Comparison of ENCODE assay signal across 16 mouse cellular contexts in genomic region chr1:105982496-105983364, GRCm38 (mm10). TPM values are rescaled to one million over a fixed set of nuclear protein-coding genes. Genes with fewer than 3 reads are reported as not detected.
DNase-seq lines count a peak whose midpoint lies in the region; ATAC-seq lines count a peak whose summit lies in the region.
"Had no signal": no experiment of that assay in that cellular context is flagged by ENCODE, and none has a peak within 500 bp of the region (broad histone marks: within the 10 kb centered on the region; RNA-seq: fewer than 3 reads in every experiment).

No protein-coding gene starts in this region.

- peak; percentile 32 for DNase-seq in intestine, embryonic 14.5 days (ENCODE audit: low spot score)
- DNase-seq in 416B (ENCODE audit: low read depth): peak; percentile 88
- DNase-seq in adrenal gland, postnatal 10 days: peak; percentile 76
- DNase-seq in heart, postnatal 10 days: peak; percentile 62 to 65
- no peak for DNase-seq in cerebellum, postnatal 36 days
- DNase-seq in left cerebral cortex, postnatal 4 days: no peak
- DNase-seq in liver: no peak
- DNase-seq: liver, embryonic 13.5 days; midbrain, embryonic 14.5 days; right cerebral cortex, postnatal 25 days had no signal

- ATAC-seq in intestine, embryonic 14.5 days (replicated peaks; ENCODE audit: low FRiP score, low TSS enrichment, low read depth): no peak
- ATAC-seq in intestine, embryonic 16.5 days: no peak
- ATAC-seq: forebrain, embryonic 14.5 days had no signal

- 63% methylated on average over 6 of the region's 6 CpGs for WGBS in intestine, embryonic 14.5 days
- WGBS in intestine, embryonic 16.5 days: 67% methylated on average over 6 of the region's 6 CpGs

- H3K9ac ChIP-seq in intestine, embryonic 14.5 days (ENCODE audit: low read length): no peak overlapping the region
- H3K9ac ChIP-seq in intestine, embryonic 16.5 days (ENCODE audit: low read depth, low read length): no peak overlapping the region
- H3K9ac ChIP-seq: embryonic facial prominence, embryonic 12.5 days; liver, embryonic 13.5 days; neural tube, embryonic 15.5 days; stomach, embryonic 15.5 days had no signal

- no peaks in the 10 kb centered on the region for H3K27me3 ChIP-seq in intestine, embryonic 14.5 days (replicated peaks; ENCODE audit: control insufficient read depth, insufficient read depth, low read length)
- no peaks in the 10 kb centered on the region for H3K27me3 ChIP-seq in intestine, embryonic 16.5 days (replicated peaks; ENCODE audit: control insufficient read depth, insufficient read depth, low read length)
- H3K27me3 ChIP-seq: embryonic facial prominence, embryonic 12.5 days; liver, embryonic 13.5 days; neural tube, embryonic 15.5 days; stomach, embryonic 15.5 days had no signal

- no peak overlapping the region for H3K4me2 ChIP-seq in intestine, embryonic 14.5 days (ENCODE audit: low read length)
- H3K4me2 ChIP-seq in intestine, embryonic 16.5 days (ENCODE audit: low read depth, low read length): no peak overlapping the region
- H3K4me2 ChIP-seq: embryonic facial prominence, embryonic 12.5 days; liver, embryonic 13.5 days; neural tube, embryonic 15.5 days; stomach, embryonic 15.5 days had no signal

- no peak overlapping the region for H3K27ac ChIP-seq in intestine, embryonic 14.5 days (ENCODE audit: low read depth)
- no peak overlapping the region for H3K27ac ChIP-seq in intestine, embryonic 16.5 days (ENCODE audit: low read length)
- H3K27ac ChIP-seq: embryonic facial prominence, embryonic 12.5 days; kidney, postnatal 0 days; liver, embryonic 13.5 days; neural tube, embryonic 15.5 days; stomach, embryonic 15.5 days had no signal

- no peaks in the 10 kb centered on the region for H3K9me3 ChIP-seq in intestine, embryonic 14.5 days (ENCODE audit: control insufficient read depth, low read length)
- H3K9me3 ChIP-seq in intestine, embryonic 16.5 days (ENCODE audit: control insufficient read depth, low read length): no peaks in the 10 kb centered on the region
- H3K9me3 ChIP-seq: embryonic facial prominence, embryonic 12.5 days; liver, embryonic 13.5 days; neural tube, embryonic 15.5 days; stomach, embryonic 15.5 days had no signal

- intact Hi-C loops in heart, postnatal 10 days (cut with DNase I): no loop called here
- intact Hi-C loops in left cerebral cortex, postnatal 4 days (cut with DNase I): no loop called here

- no peaks in the 10 kb centered on the region for H3K4me1 ChIP-seq in intestine, embryonic 14.5 days (replicated peaks; ENCODE audit: control insufficient read depth, insufficient read depth, low read length)
- no peaks in the 10 kb centered on the region for H3K4me1 ChIP-seq in intestine, embryonic 16.5 days (ENCODE audit: control insufficient read depth, insufficient read depth, low read length)
- H3K4me1 ChIP-seq: neural tube, embryonic 15.5 days; stomach, embryonic 15.5 days had no signal

- no peak overlapping the region for H3K4me3 ChIP-seq in intestine, embryonic 14.5 days (ENCODE audit: low read depth, low read length)
- no peak overlapping the region for H3K4me3 ChIP-seq in intestine, embryonic 16.5 days (ENCODE audit: low read length)
- H3K4me3 ChIP-seq: embryonic facial prominence, embryonic 12.5 days; liver, embryonic 13.5 days; neural tube, embryonic 15.5 days; stomach, embryonic 15.5 days had no signal

- no peaks in the 10 kb centered on the region for H3K36me3 ChIP-seq in intestine, embryonic 14.5 days (ENCODE audit: control insufficient read depth, insufficient read depth, low read length)
- no peaks in the 10 kb centered on the region for H3K36me3 ChIP-seq in intestine, embryonic 16.5 days (ENCODE audit: control insufficient read depth, insufficient read depth, low read length)
- H3K36me3 ChIP-seq: embryonic facial prominence, embryonic 12.5 days; liver, embryonic 13.5 days; neural tube, embryonic 15.5 days; stomach, embryonic 15.5 days had no signal

RNA-seq across cellular contexts. Expression of gene Zcchc2, which starts 7.5 kb away (rescaled TPM):
- 3.5 and 4.0 TPM in 2 replicates for polyA plus RNA-seq in intestine, embryonic 14.5 days (2014; fragmentation: Nextera tagmentation; extraction: Ambion mirVana)
- polyA plus RNA-seq in intestine, embryonic 16.5 days (2015; fragmentation: Nextera tagmentation; extraction: Ambion mirVana): 1.8 and 2.0 TPM in 2 replicates
- 10 to 100 TPM; 14.0 to 16.3 TPM for total RNA-seq in adrenal gland, postnatal 10 days (2021)
- total RNA-seq in heart, postnatal 10 days (2021): 1 to 10 TPM; 8.8 to 9.1 TPM
- total RNA-seq in left cerebral cortex, postnatal 4 days (2021): 10 to 100 TPM; 22.7 to 24.9 TPM

Comparison
In these comparisons a context has a peak if more than half of its experiments do, and no peak if none do; other contexts are left out.
1. DNase-seq: peak in intestine, embryonic 14.5 days (single experiment), 416B (single experiment), adrenal gland, postnatal 10 days (single experiment) and heart, postnatal 10 days (2 of 2); none in cerebellum, postnatal 36 days (0 of 2), left cerebral cortex, postnatal 4 days (single experiment) and liver (single experiment).